Mouse (Mus musculus): ENCODE results near the gene Pnkd. TPM values are rescaled to one million over a fixed set of nuclear protein-coding genes. Genes with fewer than 3 reads are reported as not detected.

Gene Pnkd
- polyA plus RNA-seq, 1 experiment from 2014 or later = 103 TPM

- Histone ChIP-seq H3K36me3 (ENCODE audit: insufficient read depth) (peaks cover 4% of the 10 kb centered on the region), H3K9ac (no peak overlapping the region)
- no peak for TF ChIP-seq CTCF (IDR thresholded peaks at IDR 0.05; ENCODE audit: low read depth)
Measured at GRCm38 (mm10) chr1:74388398-74388920, 103.7 kb downstream of the Pnkd start.

DNA sequence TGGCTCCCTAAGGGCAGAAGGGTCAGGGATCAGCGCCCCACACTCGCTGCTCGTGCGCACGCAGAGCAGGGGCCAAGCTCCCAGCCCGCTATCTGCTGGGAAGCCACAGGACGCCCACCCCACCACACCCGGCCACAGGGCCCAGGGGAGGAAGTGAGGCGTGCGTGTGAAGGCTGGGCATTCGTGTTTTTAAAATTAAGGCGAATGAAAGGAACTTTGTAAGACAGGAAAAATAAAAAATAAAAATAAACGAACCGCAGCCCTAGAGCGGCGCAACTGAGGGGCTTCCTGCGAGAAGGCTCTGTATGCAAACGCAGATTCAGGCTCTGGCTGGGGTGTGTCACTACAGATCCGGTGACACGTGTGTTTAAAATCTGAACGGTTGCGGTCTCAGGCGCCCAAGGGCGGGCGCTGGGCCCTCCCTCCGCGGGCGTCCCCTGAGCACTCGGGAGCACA lies 105.1 kb downstream of the Pnkd start:
- Histone ChIP-seq H3K9me3 (ENCODE audit: low read depth, low read length) (no peaks in the 10 kb centered on the region), H3K4me3 (ENCODE audit: low read depth, low read length) (peak overlapping the region; percentile 88), H3K27ac (ENCODE audit: low read depth) (peak overlapping the region; percentile 99), H3K36me3 (ENCODE audit: insufficient read depth) (peaks cover 18% of the 10 kb centered on the region), H3K4me1 (ENCODE audit: insufficient read depth) (peaks cover 12% of the 10 kb centered on the region), H3K4me2 (peak overlapping the region; percentile 98), H3K27me3 (ENCODE audit: insufficient read depth, low read length) (no peaks in the 10 kb centered on the region), H3K9ac (peak overlapping the region; percentile 48)
- 7% methylated on average over 29 of the region's 29 CpGs for WGBS
- DNase-seq = peak; percentile 73
- no peak for TF ChIP-seq CTCF (IDR thresholded peaks at IDR 0.05; ENCODE audit: low read depth)
- ATAC-seq (ENCODE audit: insufficient read depth) = no peak

More at GRCm38 (mm10) chr1:74388398-74388920, 103.7 kb downstream of the Pnkd start:
- no peak overlapping the region for H3K4me2 ChIP-seq
- WGBS = 77% methylated on average over 7 of the region's 7 CpGs
- no peaks in the 10 kb centered on the region for H3K9me3 ChIP-seq (ENCODE audit: low read depth, low read length)
- no peak for ATAC-seq (ENCODE audit: insufficient read depth)
- H3K4me3 ChIP-seq (ENCODE audit: low read depth, low read length) = no peak overlapping the region
- no peaks in the 10 kb centered on the region for H3K27me3 ChIP-seq (ENCODE audit: insufficient read depth, low read length)
- no peak for DNase-seq
- H3K4me1 ChIP-seq (ENCODE audit: insufficient read depth) = peaks cover 12% of the 10 kb centered on the region
- no peak overlapping the region for H3K27ac ChIP-seq (ENCODE audit: low read depth)

DNA sequence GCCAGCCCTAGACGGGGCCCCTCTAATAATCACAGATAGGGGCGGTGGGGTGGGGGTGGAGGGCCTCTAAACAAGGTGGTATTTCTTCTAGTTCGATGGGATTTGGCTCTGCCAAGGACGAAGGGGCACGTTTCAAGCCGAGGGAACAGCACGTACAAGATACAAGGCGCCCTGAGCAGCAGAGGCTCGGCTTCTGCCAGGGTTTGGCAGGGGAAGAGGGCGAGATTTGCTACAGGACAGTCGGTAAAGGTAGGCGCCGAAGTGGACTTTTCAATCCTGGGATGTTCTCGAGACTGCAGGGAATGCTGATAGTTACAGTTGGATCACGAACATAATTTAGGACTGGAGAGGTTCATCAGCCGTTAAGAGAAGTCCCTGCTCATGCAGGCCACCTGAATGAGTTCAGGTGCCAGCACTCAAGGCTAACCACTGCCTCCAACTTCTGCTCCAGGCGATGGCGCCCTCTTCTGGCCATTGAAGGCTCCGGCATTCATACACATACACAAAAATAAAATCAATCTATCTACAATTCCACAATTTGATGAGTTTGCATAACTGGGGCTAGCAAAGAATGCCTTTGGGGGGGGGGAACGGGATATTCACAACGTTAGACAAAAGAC lies 105.7 kb downstream of the Pnkd start:
- peak overlapping the region; percentile 98 for H3K4me2 ChIP-seq
- peak; percentile 79 for TF ChIP-seq CTCF (IDR thresholded peaks at IDR 0.05; ENCODE audit: low read depth)
- peak; percentile 83 for DNase-seq
- peak overlapping the region; percentile 88 for H3K4me3 ChIP-seq (ENCODE audit: low read depth, low read length)
- 5% methylated on average over 21 of the region's 21 CpGs for WGBS
- H3K27ac ChIP-seq (ENCODE audit: low read depth) = peak overlapping the region; percentile 99
- peaks cover 23% of the 10 kb centered on the region for H3K36me3 ChIP-seq (ENCODE audit: insufficient read depth)
- H3K9me3 ChIP-seq (ENCODE audit: low read depth, low read length) = no peaks in the 10 kb centered on the region
- no peak for ATAC-seq (ENCODE audit: insufficient read depth)
- peaks cover 12% of the 10 kb centered on the region for H3K4me1 ChIP-seq (ENCODE audit: insufficient read depth)
- H3K27me3 ChIP-seq (ENCODE audit: insufficient read depth, low read length) = no peaks in the 10 kb centered on the region
- H3K9ac ChIP-seq = peak overlapping the region; percentile 99

GRCm38 (mm10) chr1:74390924-74391748 lies 106.4 kb downstream of the Pnkd start, which contains the start of gene Ctdsp1:
Ctdsp1 (plus strand) TSS chr1:74391509.
- Histone ChIP-seq H3K9me3 (ENCODE audit: low read depth, low read length) (no peaks in the 10 kb centered on the region), H3K4me3 (ENCODE audit: low read depth, low read length) (peak within 1 kb of the TSS; percentile 88), H3K27ac (ENCODE audit: low read depth) (peak within 1 kb of the TSS; percentile 99), H3K36me3 (ENCODE audit: insufficient read depth) (peaks cover 25% of the 10 kb centered on the region), H3K4me1 (ENCODE audit: insufficient read depth) (peaks cover 12% of the 10 kb centered on the region), H3K9ac (peak within 1 kb of the TSS; percentile 99), H3K4me2 (peak within 1 kb of the TSS; percentile 98), H3K27me3 (ENCODE audit: insufficient read depth, low read length) (no peaks in the 10 kb centered on the region)
- peak; percentile 74 for ATAC-seq (ENCODE audit: insufficient read depth)
- WGBS = 2% methylated on average over 50 of the region's 51 CpGs
- no peak; the same call in none of the 2 replicates for TF ChIP-seq CTCF (IDR thresholded peaks at IDR 0.05; ENCODE audit: low read depth)
- DNase-seq = peak; percentile 99

GRCm38 (mm10) chr1:74391844-74392441 lies 107.2 kb downstream of the Pnkd start:
- H3K36me3 ChIP-seq (ENCODE audit: insufficient read depth) = peaks cover 25% of the 10 kb centered on the region
- no peaks in the 10 kb centered on the region for H3K9me3 ChIP-seq (ENCODE audit: low read depth, low read length)
- H3K4me3 ChIP-seq (ENCODE audit: low read depth, low read length) = peak overlapping the region; percentile 88
- peak overlapping the region; percentile 99 for H3K27ac ChIP-seq (ENCODE audit: low read depth)
- H3K4me2 ChIP-seq = peak overlapping the region; percentile 98
- no peak for TF ChIP-seq CTCF (IDR thresholded peaks at IDR 0.05; ENCODE audit: low read depth)
- peak; percentile 24 for ATAC-seq (ENCODE audit: insufficient read depth)
- peak; percentile 84 for DNase-seq
- peaks cover 12% of the 10 kb centered on the region for H3K4me1 ChIP-seq (ENCODE audit: insufficient read depth)
- H3K27me3 ChIP-seq (ENCODE audit: insufficient read depth, low read length) = no peaks in the 10 kb centered on the region
- 0% methylated on average over 60 of the region's 63 CpGs for WGBS
- H3K9ac ChIP-seq = peak overlapping the region; percentile 99

- 2% methylated on average over 16 of the region's 16 CpGs for WGBS
- no peak for TF ChIP-seq CTCF (IDR thresholded peaks at IDR 0.05; ENCODE audit: low read depth)
- Histone ChIP-seq H3K36me3 (ENCODE audit: insufficient read depth) (peaks cover 25% of the 10 kb centered on the region), H3K27me3 (ENCODE audit: insufficient read depth, low read length) (no peaks in the 10 kb centered on the region), H3K27ac (ENCODE audit: low read depth) (peak overlapping the region; percentile 99), H3K4me1 (ENCODE audit: insufficient read depth) (peaks cover 12% of the 10 kb centered on the region), H3K4me3 (ENCODE audit: low read depth, low read length) (peak overlapping the region; percentile 88), H3K9ac (peak overlapping the region; percentile 99), H3K9me3 (ENCODE audit: low read depth, low read length) (no peaks in the 10 kb centered on the region), H3K4me2 (peak overlapping the region; percentile 98)
- DNase-seq (peak; percentile 39), ATAC-seq (ENCODE audit: insufficient read depth) (peak; percentile 13; the same call in 1 of the 2 replicates)
Measured at GRCm38 (mm10) chr1:74392446-74392994, 107.8 kb downstream of the Pnkd start.
